In the genomic region with DNA sequence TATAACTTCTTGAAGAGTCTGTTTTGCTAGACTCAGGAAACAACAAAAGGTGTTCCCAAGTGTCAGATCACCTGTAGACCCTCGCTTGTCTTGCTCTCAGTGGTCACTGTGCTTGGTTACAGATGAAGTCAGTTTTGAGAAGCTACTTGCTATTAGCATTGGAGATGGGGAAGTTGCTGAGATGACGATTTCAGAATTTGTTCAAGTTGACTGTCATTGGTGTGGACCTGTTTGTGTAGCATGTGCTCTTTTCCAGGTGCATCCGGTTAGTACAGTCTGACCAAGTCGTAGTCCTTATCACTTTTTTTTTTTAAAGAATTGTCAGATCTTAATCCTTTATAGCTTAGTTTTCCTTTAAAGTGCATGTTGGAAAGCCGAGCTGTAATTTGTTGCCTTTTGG, we compare ENCODE assay signal across 22 mouse cellular contexts. TPM values are rescaled to one million over a fixed set of nuclear protein-coding genes. Genes with fewer than 3 reads are reported as not detected.
DNase-seq lines count a peak whose midpoint lies in the region; ATAC-seq and TF ChIP-seq lines count a peak whose summit lies in the region.
"Had no signal": no experiment of that assay in that cellular context is flagged by ENCODE, and none has a peak within 500 bp of the region (broad histone marks: within the 10 kb centered on the region; RNA-seq: fewer than 3 reads in every experiment).

No protein-coding gene starts in this region.

- TF ChIP-seq RAD21 in CH12.LX (IDR thresholded peaks at IDR 0.05; ENCODE audit: low read depth, low read length) = no peak

- no peak overlapping the region for H3K9ac ChIP-seq in heart, embryonic 13.5 days
- H3K9ac ChIP-seq in CH12.LX (ENCODE audit: insufficient read depth, low read depth) = no peak overlapping the region
- H3K9ac ChIP-seq in liver, embryonic 16.5 days (ENCODE audit: low read depth, low read length) = peak overlapping the region; percentile 67
- no peak overlapping the region for H3K9ac ChIP-seq in lung, postnatal 0 days (replicated peaks; ENCODE audit: low read depth)
- H3K9ac ChIP-seq: heart, embryonic 15.5 days; hindbrain, embryonic 15.5 days; midbrain, embryonic 12.5 days had no signal

- no peak for DNase-seq in heart, postnatal 14 days
- peak; percentile 23 for DNase-seq in CH12.LX (ENCODE audit: extremely low read depth)
- DNase-seq in lung, postnatal 0 days (ENCODE audit: low spot score) = no peak
- DNase-seq in thymus, postnatal 36 days = no peak
- no peak for DNase-seq in thymus, postnatal 4 days
- DNase-seq: adrenal gland, adult 8-10 months; cerebellum, adult 9-10 months; heart, postnatal 4 days; kidney, postnatal 4 days; lung, postnatal 10 days; right cerebral cortex, postnatal 14 days; thymus, adult 18-20 months had no signal

- no peak overlapping the region for H3K4me3 ChIP-seq in heart, embryonic 13.5 days
- no peak overlapping the region for H3K4me3 ChIP-seq in CH12.LX (replicated peaks in 1 of 3; ENCODE audit: low read depth in 2 of 3, low read length in 2 of 3, poor library complexity in 1 of 3)
- H3K4me3 ChIP-seq in liver, embryonic 16.5 days (ENCODE audit: low read depth, low read length) = no peak overlapping the region
- H3K4me3 ChIP-seq in lung, postnatal 0 days (ENCODE audit: low read depth, low read length) = no peak overlapping the region
- H3K4me3 ChIP-seq: heart, embryonic 15.5 days; hindbrain, embryonic 15.5 days; midbrain, embryonic 12.5 days had no signal

- peaks cover 92% of the 10 kb centered on the region for H3K79me2 ChIP-seq in CH12.LX (replicated peaks; ENCODE audit: control insufficient read depth, extremely low read depth, insufficient read depth, poor library complexity, severe bottlenecking)

- no peak for ATAC-seq in heart, embryonic 13.5 days (ENCODE audit: extremely low read depth, insufficient number of reproducible peaks, low FRiP score, low TSS enrichment)
- peak; percentile 36 to 50; a peak in 2 of 4 replicates for ATAC-seq in hematopoietic stem cell, adult 5-6 weeks (replicated peaks in 1 of 2; ENCODE audit: insufficient read depth in 1 of 2, low FRiP score in 2 of 2, low TSS enrichment in 1 of 2, low read depth in 1 of 2, poor library complexity in 2 of 2, severe bottlenecking in 2 of 2)
- no peak for ATAC-seq in liver, embryonic 16.5 days (ENCODE audit: low read depth)
- ATAC-seq in lung, postnatal 0 days = no peak
- ATAC-seq: activated CD4-positive, CD25-positive, alpha-beta regulatory T cell, adult 4 months; forebrain, embryonic 14.5 days; intestine, embryonic 16.5 days had no signal

- no peak for TF ChIP-seq CTCF in CH12.LX (conservative IDR thresholded peaks at IDR 0.05 in 1 of 2, IDR thresholded peaks at IDR 0.05 in 1 of 2; ENCODE audit: low read depth in 2 of 2, low read length in 2 of 2)
- TF ChIP-seq CTCF in lung, postnatal 0 days (IDR thresholded peaks at IDR 0.05) = no peak

- no peaks in the 10 kb centered on the region for H3K9me3 ChIP-seq in heart, embryonic 13.5 days
- H3K9me3 ChIP-seq in CH12.LX (replicated peaks; ENCODE audit: low read length) = no peaks in the 10 kb centered on the region
- H3K9me3 ChIP-seq in liver, embryonic 16.5 days (replicated peaks; ENCODE audit: control insufficient read depth, low read length) = no peaks in the 10 kb centered on the region
- H3K9me3 ChIP-seq in lung, postnatal 0 days (ENCODE audit: low read length) = no peaks in the 10 kb centered on the region
- H3K9me3 ChIP-seq: G1E; heart, embryonic 15.5 days; hindbrain, embryonic 15.5 days; midbrain, embryonic 12.5 days had no signal

- H3K4me1 ChIP-seq in heart, embryonic 13.5 days = peaks cover 99% of the 10 kb centered on the region
- H3K4me1 ChIP-seq in CH12.LX (ENCODE audit: control insufficient read depth in 1 of 2, insufficient read depth in 2 of 2) = peaks cover 0 to 52% of the 10 kb centered on the region in 2 experiments; a peak in 3 of 4 replicates
- H3K4me1 ChIP-seq in liver, embryonic 16.5 days (ENCODE audit: control insufficient read depth, low read depth, low read length) = peaks cover 77% of the 10 kb centered on the region
- H3K4me1 ChIP-seq in lung, postnatal 0 days (ENCODE audit: insufficient read depth, low read depth, low read length) = peaks cover 14% of the 10 kb centered on the region; the same call in 1 of the 2 replicates

- no peaks in the 10 kb centered on the region for H3K27me3 ChIP-seq in heart, embryonic 13.5 days (replicated peaks)
- H3K27me3 ChIP-seq in CH12.LX (replicated peaks) = no peaks in the 10 kb centered on the region
- no peaks in the 10 kb centered on the region for H3K27me3 ChIP-seq in liver, embryonic 16.5 days (ENCODE audit: control insufficient read depth, insufficient read depth, low read depth, low read length)
- H3K27me3 ChIP-seq in lung, postnatal 0 days (replicated peaks; ENCODE audit: insufficient read depth, low read length) = no peaks in the 10 kb centered on the region
- H3K27me3 ChIP-seq: heart, embryonic 15.5 days; hindbrain, embryonic 15.5 days; midbrain, embryonic 12.5 days had no signal

- H3K4me2 ChIP-seq in heart, embryonic 13.5 days = peak overlapping the region; percentile 61
- H3K4me2 ChIP-seq in CH12.LX (ENCODE audit: insufficient read depth, low read depth, poor library complexity, severe bottlenecking) = no peak overlapping the region
- peak overlapping the region; percentile 17 for H3K4me2 ChIP-seq in liver, embryonic 16.5 days (ENCODE audit: low read depth, low read length)
- no peak overlapping the region for H3K4me2 ChIP-seq in lung, postnatal 0 days (replicated peaks; ENCODE audit: low read depth, low read length)
- H3K4me2 ChIP-seq: heart, embryonic 15.5 days; hindbrain, embryonic 15.5 days; midbrain, embryonic 12.5 days had no signal

- in situ Hi-C loops in CH12.LX (cut with MboI; ENCODE audit: low pct_ligation_motif_present, low pct_unique_long_range_greater_than_20kb, low sequenced_read_pairs) = no loop called here

- peak overlapping the region; percentile 77; the same call in 1 of the 2 replicates for H3K27ac ChIP-seq in heart, embryonic 13.5 days (replicated peaks)
- H3K27ac ChIP-seq in CH12.LX (ENCODE audit: insufficient read depth, low read depth) = no peak overlapping the region
- peak overlapping the region; percentile 98 for H3K27ac ChIP-seq in liver, embryonic 16.5 days (ENCODE audit: low read length)
- no peak overlapping the region for H3K27ac ChIP-seq in lung, postnatal 0 days (ENCODE audit: low read length)
- H3K27ac ChIP-seq: heart, embryonic 15.5 days; hindbrain, embryonic 15.5 days; midbrain, embryonic 12.5 days had no signal

- peaks cover 16% of the 10 kb centered on the region for H3K36me3 ChIP-seq in heart, embryonic 13.5 days
- peaks cover 25 to 79% of the 10 kb centered on the region in 2 experiments for H3K36me3 ChIP-seq in CH12.LX (replicated peaks in 1 of 2; ENCODE audit: control insufficient read depth in 1 of 2, insufficient read depth in 1 of 2, low read length in 1 of 2)
- H3K36me3 ChIP-seq in liver, embryonic 16.5 days (ENCODE audit: control insufficient read depth, insufficient read depth) = no peaks in the 10 kb centered on the region; the same call in 1 of the 2 replicates
- peaks cover 4% of the 10 kb centered on the region; the same call in 1 of the 2 replicates for H3K36me3 ChIP-seq in lung, postnatal 0 days (ENCODE audit: insufficient read depth, low read length)
- H3K36me3 ChIP-seq: heart, embryonic 15.5 days; hindbrain, embryonic 15.5 days had no signal

- no peak for TF ChIP-seq POLR2A in CH12.LX (IDR thresholded peaks at IDR 0.05; ENCODE audit: low read depth, low read length)

- 66% methylated on average over 5 of the region's 5 CpGs for WGBS in heart, embryonic 13.5 days
- WGBS in liver, embryonic 16.5 days (ENCODE audit: insufficient replicate concordance) = 36% methylated on average over 5 of the region's 5 CpGs
- 66% methylated on average over 5 of the region's 5 CpGs for WGBS in lung, postnatal 0 days

- dilution Hi-C loops in CH12.LX (cut with MboI; ENCODE audit: extremely low pct_ligation_motif_present, extremely low pct_unique_long_range_greater_than_20kb, low sequenced_read_pairs) = no loop called here

- TF ChIP-seq EP300 in CH12.LX (IDR thresholded peaks at IDR 0.05; ENCODE audit: low read length) = no peak
- TF ChIP-seq EP300 in lung, postnatal 0 days (IDR thresholded peaks at IDR 0.05) = no peak

- intact Hi-C loops in heart, postnatal 14 days (cut with DNase I) = no loop called here

TF ChIP-seq in CH12.LX, 34 proteins besides CTCF, POLR2A, EP300 and RAD21:
- 0 out of 2 replicates have a peak, but pooled peaks have one; percentile 23 for TF ChIP-seq MAFK (IDR thresholded peaks at IDR 0.05; ENCODE audit: insufficient replicate concordance, low read length)
- no peak for TF ChIP-seq E2F4 (IDR thresholded peaks at IDR 0.05; ENCODE audit: insufficient replicate concordance, low read depth, low read length)

RNA-seq across cellular contexts. Expression of a gene that starts 50.3 kb away (rescaled TPM):
- 53.2 and 53.3 TPM in 2 replicates for polyA plus RNA-seq in heart, embryonic 13.5 days (2015; fragmentation: Nextera tagmentation; extraction: Ambion mirVana)
- total RNA-seq in heart, postnatal 14 days (2021) = 10 to 100 TPM; 57.7 to 61.6 TPM
- 35.8 and 38.0 TPM in 2 replicates for total RNA-seq in CH12.LX (2012; rRNA removed)
- 17.1 and 17.3 TPM in 2 replicates for total RNA-seq in CH12.LX (2014; rRNA removed)
- polyA plus RNA-seq in CH12.LX (2012; ENCODE audit: insufficient read length, low read depth) = 36.1 and 41.0 TPM in 2 replicates
- total RNA-seq in hematopoietic stem cell, adult 5-6 weeks (2017) = 72.0 and 81.9 TPM in 2 replicates
- polyA plus RNA-seq in liver, embryonic 16.5 days (2015; fragmentation: Nextera tagmentation; extraction: Ambion mirVana) = 33.5 and 35.7 TPM in 2 replicates
- polyA plus RNA-seq in lung, postnatal 0 days (2015; fragmentation: Nextera tagmentation; extraction: Ambion mirVana) = 37.8 and 45.3 TPM in 2 replicates

Comparison
In these comparisons a context has a peak if more than half of its experiments do, and no peak if none do; other contexts are left out.
1. ATAC-seq: peak in hematopoietic stem cell, adult 5-6 weeks (2 of 2); none in heart, embryonic 13.5 days (single experiment), liver, embryonic 16.5 days (single experiment) and lung, postnatal 0 days (single experiment).
2. H3K27ac ChIP-seq: peak in heart, embryonic 13.5 days (single experiment) and liver, embryonic 16.5 days (single experiment); none in CH12.LX (single experiment) and lung, postnatal 0 days (single experiment).
3. H3K4me2 ChIP-seq: peak in heart, embryonic 13.5 days (single experiment) and liver, embryonic 16.5 days (single experiment); none in CH12.LX (single experiment) and lung, postnatal 0 days (single experiment).